Mouse (Mus musculus) cerebellum, postnatal 10 days (tissue): ENCODE results near the gene Hoxd1.
A peak's percentile ranks its signal among the peaks of the same experiment; 100 is the strongest.

Experiments
- DNase-seq, 2 experiments: peaks; one replicate each; pipeline ENCODE4 v3.0.0; 2021; ENCODE audit warnings: mixed read lengths in 2 of 2

Gene Hoxd1

DNA sequence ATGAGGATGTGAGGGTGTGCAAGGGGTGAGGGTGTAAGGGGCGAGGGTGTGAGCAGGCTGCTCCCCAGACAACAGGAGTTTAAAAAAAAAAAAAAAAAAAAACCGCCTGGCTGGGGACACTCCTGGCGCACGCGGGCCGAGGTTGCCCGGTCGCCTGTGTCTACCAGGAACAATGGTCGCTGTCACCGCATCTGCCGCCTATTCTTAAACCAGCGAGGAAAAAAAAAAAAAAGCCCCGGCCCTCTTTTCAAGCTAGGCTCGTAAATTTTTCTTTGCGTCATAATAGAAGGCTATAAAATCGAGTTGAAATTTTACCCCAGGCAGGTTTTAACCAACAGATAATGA, 29.5 kb upstream of the Hoxd1 start:
- peak in 1 of 2 experiments; percentile 14 for DNase-seq

GRCm38 (mm10) chr2:74733765-74734164, 29.0 kb upstream of the Hoxd1 start:
- DNase-seq = peak in 1 of 2 experiments; percentile 6

- DNase-seq = peak; percentile 9 to 26
Measured at GRCm38 (mm10) chr2:74734451-74734850, 28.3 kb upstream of the Hoxd1 start.

GRCm38 (mm10) chr2:74734996-74735811, 27.6 kb upstream of the Hoxd1 start:
- peak; percentile 17 to 33 for DNase-seq

- peak in 1 of 2 experiments; percentile 17 for DNase-seq
Measured at GRCm38 (mm10) chr2:74735851-74736687, 26.7 kb upstream of the Hoxd1 start.

- peak in 1 of 2 experiments; percentile 13 for DNase-seq
Measured at GRCm38 (mm10) chr2:74736688-74737577, 25.8 kb upstream of the Hoxd1 start.

- no peak for DNase-seq
Measured at GRCm38 (mm10) chr2:74737578-74738070, 25.2 kb upstream of the Hoxd1 start.

DNA sequence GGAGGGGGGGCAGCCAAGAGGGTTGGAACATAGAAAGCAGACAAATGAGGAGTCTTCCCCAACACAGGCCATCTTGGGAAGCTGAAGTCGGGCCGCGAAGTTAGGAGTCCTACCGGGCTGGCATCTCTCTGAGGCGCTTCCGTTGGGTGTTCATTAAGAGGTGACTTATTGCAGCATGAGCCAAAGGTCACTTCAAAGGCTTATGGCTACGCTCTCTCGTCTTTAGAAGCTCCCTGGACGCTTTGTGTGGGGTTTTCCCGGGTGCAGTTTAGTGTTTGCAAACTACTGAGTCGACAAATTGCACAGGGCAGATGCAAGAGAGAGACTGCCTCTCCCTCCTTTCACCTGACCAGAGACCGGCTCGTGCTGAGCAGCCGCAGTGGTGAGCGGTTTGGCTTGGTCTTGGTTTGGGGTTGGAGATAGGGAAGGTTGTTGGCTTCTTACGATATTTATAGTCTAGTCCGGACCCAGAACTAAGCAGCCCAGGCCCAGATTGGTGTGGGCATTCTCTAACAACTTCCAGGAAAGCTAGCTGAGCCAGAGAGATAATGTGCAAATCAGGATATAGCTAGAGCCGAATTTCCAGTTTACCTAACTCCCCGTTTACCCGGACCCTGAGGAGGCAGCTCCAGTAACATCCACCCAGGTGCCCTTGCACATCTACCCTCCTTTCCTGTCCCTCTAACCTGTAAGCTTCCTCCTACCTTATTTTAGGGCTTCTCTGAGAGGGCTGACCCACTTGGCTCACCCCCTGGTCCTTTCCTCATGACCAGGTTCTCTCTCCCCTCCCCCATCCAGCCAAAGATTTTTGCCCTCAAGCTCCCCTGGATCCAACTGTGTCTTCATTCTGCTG, 23.9 kb upstream of the Hoxd1 start:
- peak; percentile 5 to 11 for DNase-seq

DNA sequence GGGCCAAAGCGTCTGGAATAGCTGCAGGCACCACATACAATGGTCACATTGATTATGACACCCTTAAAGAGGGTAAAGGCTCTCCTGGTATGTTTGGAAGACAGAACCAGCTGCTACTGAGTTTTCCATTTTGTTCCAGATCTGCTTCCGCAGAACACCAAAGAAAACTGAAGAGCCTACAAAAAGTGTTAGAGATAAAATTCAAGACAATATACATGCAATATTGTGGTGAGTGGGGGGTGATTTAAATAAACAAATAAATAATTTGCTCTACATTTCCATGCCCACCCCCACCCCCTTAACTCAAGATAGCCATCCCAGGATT, 23.3 kb upstream of the Hoxd1 start:
- DNase-seq = no peak

DNA sequence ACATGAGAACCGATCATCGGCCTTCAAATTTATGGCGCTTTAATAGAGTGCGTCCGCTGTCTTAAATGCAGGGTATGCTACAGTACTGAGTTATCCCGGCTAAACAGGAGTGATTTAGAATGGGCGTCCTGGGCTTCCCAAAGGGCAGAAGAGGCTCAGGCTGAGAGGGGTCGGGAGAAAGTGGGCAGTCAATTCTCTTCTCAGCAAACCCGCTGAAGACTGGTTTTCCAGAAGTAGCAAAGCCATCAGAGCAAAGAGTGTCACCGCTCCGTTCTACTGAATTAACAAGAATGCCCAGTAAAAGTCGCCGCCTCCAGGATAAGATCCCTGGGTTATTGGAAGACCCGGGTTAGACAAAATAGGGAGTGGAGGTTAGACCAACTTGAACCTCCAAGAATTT, 22.9 kb upstream of the Hoxd1 start:
- DNase-seq = no peak

- DNase-seq = peak; percentile 35 to 42
Measured at GRCm38 (mm10) chr2:74740311-74741091, 22.3 kb upstream of the Hoxd1 start.

DNA sequence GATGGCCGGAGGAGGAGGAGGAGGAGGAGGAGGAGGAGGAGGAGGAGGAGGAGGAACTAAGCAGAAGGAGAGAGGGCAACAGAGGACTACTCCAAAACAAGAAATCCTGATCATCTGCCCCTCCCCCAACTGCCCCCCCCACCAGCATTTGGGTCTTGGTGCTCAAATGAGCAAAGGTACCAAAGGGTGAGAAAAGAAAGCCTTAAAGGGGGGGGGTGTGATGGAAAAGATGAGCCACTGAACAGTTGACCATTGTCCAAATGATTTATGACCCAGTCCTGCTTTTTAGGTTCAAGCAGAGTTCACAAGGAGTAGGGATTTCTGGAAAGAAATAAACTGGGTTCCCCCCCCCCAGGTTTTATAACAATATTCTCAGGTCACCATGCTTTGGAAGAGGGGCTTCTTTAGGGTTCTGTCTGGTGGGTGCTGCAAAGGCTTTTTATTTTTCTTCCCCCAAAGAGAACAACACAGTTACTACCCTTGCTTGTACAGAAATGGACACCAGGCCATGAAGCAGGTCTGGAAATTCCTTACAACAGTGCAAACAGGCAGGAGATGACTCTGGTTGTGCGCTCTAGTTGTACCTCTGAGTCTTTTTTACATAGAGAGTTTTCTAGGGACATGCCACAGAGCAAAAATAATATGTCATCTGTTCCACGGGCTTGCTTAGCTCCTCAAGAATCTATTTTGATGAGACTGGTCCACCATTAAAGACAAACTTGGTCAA, 21.4 kb upstream of the Hoxd1 start:
- no peak for DNase-seq

- no peak for DNase-seq
Measured at GRCm38 (mm10) chr2:74741979-74742277, 20.9 kb upstream of the Hoxd1 start.

DNA sequence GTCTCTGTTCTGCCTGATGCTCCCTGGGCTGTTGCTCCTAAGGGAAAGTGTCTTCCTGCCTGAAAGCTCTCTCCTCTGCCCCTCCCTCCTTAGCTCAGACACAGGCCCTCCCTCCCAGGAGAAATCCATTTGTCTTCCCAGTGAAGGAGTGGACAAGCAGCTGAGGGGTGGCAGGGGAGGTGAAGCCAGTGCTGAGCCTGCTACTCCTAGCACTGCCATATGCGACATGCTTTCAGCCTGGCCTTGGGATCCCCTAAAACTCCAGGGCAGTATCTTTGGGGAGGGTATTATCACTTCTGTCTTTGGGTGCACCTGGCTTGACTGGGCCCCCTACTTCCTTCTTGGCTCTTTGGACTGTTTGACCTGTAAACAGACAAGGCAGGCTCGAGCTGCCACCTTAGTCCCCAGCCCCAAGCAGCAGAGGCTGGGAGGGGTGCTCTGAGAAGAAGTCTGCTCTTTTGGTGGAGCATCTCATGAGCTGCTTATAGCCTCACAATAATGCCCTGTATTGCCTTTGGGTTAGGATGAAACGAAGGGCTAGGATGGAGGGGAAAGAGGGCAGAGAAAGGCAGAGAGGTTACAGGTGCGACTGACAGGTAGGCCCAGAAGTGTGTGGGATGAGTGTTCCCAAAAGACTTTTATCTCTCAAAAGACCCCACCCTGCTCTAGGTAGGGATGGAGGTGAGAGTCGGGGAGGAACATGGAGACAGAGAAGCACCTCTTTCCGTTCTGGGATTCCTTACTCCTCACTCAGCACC, 17.1 kb upstream of the Hoxd1 start:
- DNase-seq = peak in 1 of 2 experiments; percentile 8

DNA sequence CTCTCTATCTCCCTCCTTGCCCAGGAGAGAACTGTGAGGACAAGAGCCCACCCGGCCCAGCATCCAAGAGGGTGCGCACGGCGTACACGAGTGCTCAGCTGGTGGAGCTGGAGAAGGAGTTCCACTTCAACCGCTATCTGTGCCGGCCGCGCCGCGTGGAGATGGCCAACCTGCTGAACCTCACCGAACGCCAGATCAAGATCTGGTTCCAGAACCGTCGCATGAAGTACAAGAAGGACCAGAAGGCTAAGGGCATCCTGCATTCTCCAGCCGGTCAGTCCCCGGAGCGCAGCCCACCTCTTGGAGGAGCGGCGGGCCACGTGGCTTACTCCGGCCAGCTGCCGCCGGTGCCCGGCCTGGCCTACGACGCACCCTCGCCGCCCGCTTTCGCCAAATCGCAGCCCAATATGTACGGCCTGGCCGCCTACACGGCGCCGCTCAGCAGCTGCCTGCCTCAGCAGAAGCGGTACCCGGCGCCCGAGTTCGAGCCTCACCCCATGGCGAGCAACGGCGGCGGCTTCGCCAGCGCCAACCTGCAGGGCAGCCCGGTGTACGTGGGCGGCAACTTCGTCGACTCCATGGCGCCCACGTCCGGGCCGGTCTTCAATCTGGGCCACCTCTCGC, 16.4 kb upstream of the Hoxd1 start:
- peak; percentile 10 to 29 for DNase-seq

DNA sequence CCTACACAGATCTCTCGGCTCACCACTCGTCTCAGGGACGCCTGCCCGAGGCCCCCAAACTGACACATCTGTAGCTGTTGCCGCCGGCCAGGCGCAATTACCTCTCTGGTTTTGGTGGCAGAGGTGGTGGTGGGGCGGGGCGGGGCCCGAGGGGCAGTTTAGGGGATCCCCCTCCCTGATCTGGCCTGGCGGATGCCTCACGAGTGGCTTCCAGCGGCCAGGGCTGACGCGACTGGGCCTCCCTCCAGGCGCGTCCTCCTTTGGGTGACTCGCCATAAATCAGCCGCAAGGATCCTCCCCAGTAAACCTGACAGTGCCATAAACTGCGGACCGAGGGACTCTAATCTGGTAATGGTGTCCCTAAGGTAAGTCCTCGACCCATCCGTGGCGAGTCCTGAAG, 15.8 kb upstream of the Hoxd1 start:
- peak; percentile 14 to 25 for DNase-seq

- DNase-seq = peak; percentile 10 to 40
Measured at GRCm38 (mm10) chr2:74747661-74748141, 15.1 kb upstream of the Hoxd1 start.

DNA sequence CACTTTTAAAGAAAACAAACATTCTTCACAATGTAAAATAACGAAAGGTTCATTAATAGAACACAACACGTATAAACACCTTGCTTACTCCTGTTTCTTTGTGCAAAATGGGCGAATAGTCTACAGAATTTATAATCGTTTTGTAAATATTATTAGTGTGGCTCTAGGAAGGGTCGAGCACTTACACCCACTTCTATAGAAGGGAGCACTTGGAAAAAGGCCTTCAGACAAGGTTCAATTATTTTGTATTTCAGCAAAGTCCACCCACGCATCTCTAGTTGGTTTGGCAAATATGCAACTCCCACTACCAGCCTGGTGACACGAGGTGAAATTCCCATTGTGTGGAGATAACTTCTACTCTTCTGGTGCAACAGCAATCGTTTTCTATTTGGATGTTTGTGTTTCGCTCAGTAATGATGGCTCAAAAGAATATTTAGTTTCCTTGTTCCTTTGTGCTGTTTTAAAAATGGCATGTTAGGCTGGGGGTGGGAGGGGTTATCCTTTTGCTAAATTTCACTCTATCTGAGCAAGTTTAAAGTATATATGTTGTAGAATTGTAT, 14.3 kb upstream of the Hoxd1 start:
- peak in 1 of 2 experiments; percentile 48 for DNase-seq
